Mouse (Mus musculus): ENCODE results near the gene Dip2c. TPM values are rescaled to one million over a fixed set of nuclear protein-coding genes. Genes with fewer than 3 reads are reported as not detected.

The Dip2c gene
- polyA plus RNA-seq, 1 experiment, result 0.15 TPM

- Histone ChIP-seq H3K9me3 (peaks cover 4% of the 10 kb centered on the region; the same call in 1 of the 2 replicates), H3K4me1 (peaks cover 38% of the 10 kb centered on the region), H3K4me3 (replicated peaks) (no peak overlapping the region), H3K36me3 (replicated peaks; ENCODE audit: low read length) (peaks cover 3% of the 10 kb centered on the region), H3K27me3 (replicated peaks) (no peaks in the 10 kb centered on the region)
- TF ChIP-seq GATA1 (IDR thresholded peaks at IDR 0.05; ENCODE audit: borderline replicate concordance, low read length) (no peak), FLI1 (IDR thresholded peaks at IDR 0.05; ENCODE audit: low read length) (no peak)
Measured at GRCm38 (mm10) chr13:9430724-9431123, 154.4 kb downstream of the Dip2c start.

DNA sequence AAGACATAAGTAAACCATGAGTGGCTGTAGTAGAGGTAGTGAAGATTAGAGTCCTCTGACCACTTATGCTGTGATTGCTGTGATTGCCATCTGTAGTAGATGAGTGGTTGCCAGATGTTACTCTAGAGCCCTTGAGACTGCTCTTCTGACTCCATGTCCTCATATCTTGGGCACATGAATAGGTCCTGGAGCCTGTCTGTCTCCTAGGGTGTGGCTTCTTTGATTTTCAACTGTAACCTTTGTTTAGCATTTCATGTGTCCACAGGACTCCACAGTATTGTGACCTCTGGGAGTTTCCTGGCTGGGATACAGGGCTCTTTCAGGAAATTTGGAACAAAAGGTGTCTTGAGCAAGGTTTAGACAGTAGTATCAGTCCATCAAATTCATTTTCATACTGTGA lies 155.1 kb downstream of the Dip2c start:
- Histone ChIP-seq H3K4me1 (peaks cover 33% of the 10 kb centered on the region), H3K36me3 (replicated peaks; ENCODE audit: low read length) (peaks cover 3% of the 10 kb centered on the region), H3K9me3 (peaks cover 4% of the 10 kb centered on the region; the same call in 1 of the 2 replicates), H3K4me3 (replicated peaks) (no peak overlapping the region), H3K27me3 (replicated peaks) (no peaks in the 10 kb centered on the region)
- TF ChIP-seq FLI1 (IDR thresholded peaks at IDR 0.05; ENCODE audit: low read length) (no peak), GATA1 (IDR thresholded peaks at IDR 0.05; ENCODE audit: borderline replicate concordance, low read length) (no peak)

- Histone ChIP-seq H3K27me3 (replicated peaks) (no peaks in the 10 kb centered on the region), H3K4me1 (no peaks in the 10 kb centered on the region), H3K9me3 (no peaks in the 10 kb centered on the region), H3K4me3 (replicated peaks) (no peak overlapping the region), H3K36me3 (replicated peaks; ENCODE audit: low read length) (no peaks in the 10 kb centered on the region)
- no peak for TF ChIP-seq FLI1 (IDR thresholded peaks at IDR 0.05; ENCODE audit: low read length)
- no peak for TF ChIP-seq GATA1 (IDR thresholded peaks at IDR 0.05; ENCODE audit: borderline replicate concordance, low read length)
Measured at GRCm38 (mm10) chr13:9443066-9443465, 166.7 kb downstream of the Dip2c start.

GRCm38 (mm10) chr13:9445533-9446294 lies 169.4 kb downstream of the Dip2c start:
- TF ChIP-seq FLI1 (IDR thresholded peaks at IDR 0.05; ENCODE audit: low read length) (no peak), GATA1 (IDR thresholded peaks at IDR 0.05; ENCODE audit: borderline replicate concordance, low read length) (no peak)
- Histone ChIP-seq H3K9me3 (no peaks in the 10 kb centered on the region), H3K4me3 (replicated peaks) (no peak overlapping the region), H3K36me3 (replicated peaks; ENCODE audit: low read length) (no peaks in the 10 kb centered on the region), H3K4me1 (peaks cover 13% of the 10 kb centered on the region), H3K27me3 (replicated peaks) (no peaks in the 10 kb centered on the region)

DNA sequence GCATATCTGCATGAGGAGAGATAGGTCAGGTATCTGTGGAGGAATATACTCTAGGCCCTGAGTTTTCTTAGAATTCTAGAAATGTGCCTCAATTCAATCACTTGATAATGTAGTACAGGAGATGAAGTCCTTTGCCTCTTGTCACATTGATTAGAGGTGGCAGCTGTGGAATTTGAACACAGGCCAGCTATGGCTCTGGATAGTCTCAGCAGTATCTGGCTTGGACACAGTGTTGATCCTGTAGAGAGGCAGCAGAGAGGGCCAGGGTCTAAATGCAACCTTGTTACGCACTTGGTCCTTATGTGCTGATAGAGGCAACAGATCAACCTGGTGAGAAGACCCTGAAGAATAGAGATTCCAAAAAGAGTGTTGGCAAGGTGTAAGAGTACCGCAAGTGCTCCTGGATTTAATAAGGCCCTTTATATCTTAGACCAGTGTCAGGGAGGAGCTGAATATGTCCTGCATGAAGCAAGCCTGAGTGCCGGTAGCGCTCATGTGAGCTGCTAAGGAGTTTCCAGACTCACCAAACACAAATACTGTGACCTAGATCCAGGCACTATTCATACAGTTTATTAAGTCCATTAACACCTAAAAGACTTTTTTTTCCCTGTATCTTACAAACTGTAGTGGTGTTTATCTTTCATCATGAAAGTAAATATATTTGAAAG lies 170.3 kb downstream of the Dip2c start:
- H3K36me3 ChIP-seq (replicated peaks; ENCODE audit: low read length), result no peaks in the 10 kb centered on the region
- peaks cover 13% of the 10 kb centered on the region for H3K4me1 ChIP-seq
- no peak overlapping the region for H3K4me3 ChIP-seq (replicated peaks)
- TF ChIP-seq GATA1 (IDR thresholded peaks at IDR 0.05; ENCODE audit: borderline replicate concordance, low read length) (no peak), FLI1 (IDR thresholded peaks at IDR 0.05; ENCODE audit: low read length) (no peak)
- no peaks in the 10 kb centered on the region for H3K9me3 ChIP-seq
- H3K27me3 ChIP-seq (replicated peaks), result no peaks in the 10 kb centered on the region

- peaks cover 16% of the 10 kb centered on the region for H3K4me1 ChIP-seq
- H3K27me3 ChIP-seq (replicated peaks), result no peaks in the 10 kb centered on the region
- H3K36me3 ChIP-seq (replicated peaks; ENCODE audit: low read length), result no peaks in the 10 kb centered on the region
- no peaks in the 10 kb centered on the region for H3K9me3 ChIP-seq
- H3K4me3 ChIP-seq (replicated peaks), result no peak overlapping the region
- TF ChIP-seq GATA1 (IDR thresholded peaks at IDR 0.05; ENCODE audit: borderline replicate concordance, low read length), result no peak
- no peak for TF ChIP-seq FLI1 (IDR thresholded peaks at IDR 0.05; ENCODE audit: low read length)
Measured at GRCm38 (mm10) chr13:9450276-9450675, 173.9 kb downstream of the Dip2c start.

GRCm38 (mm10) chr13:9451952-9452351 lies 175.6 kb downstream of the Dip2c start:
- Histone ChIP-seq H3K27me3 (replicated peaks) (no peaks in the 10 kb centered on the region), H3K36me3 (replicated peaks; ENCODE audit: low read length) (no peaks in the 10 kb centered on the region), H3K9me3 (no peaks in the 10 kb centered on the region), H3K4me1 (peaks cover 16% of the 10 kb centered on the region), H3K4me3 (replicated peaks) (no peak overlapping the region)
- TF ChIP-seq FLI1 (IDR thresholded peaks at IDR 0.05; ENCODE audit: low read length) (no peak), GATA1 (IDR thresholded peaks at IDR 0.05; ENCODE audit: borderline replicate concordance, low read length) (no peak)

DNA sequence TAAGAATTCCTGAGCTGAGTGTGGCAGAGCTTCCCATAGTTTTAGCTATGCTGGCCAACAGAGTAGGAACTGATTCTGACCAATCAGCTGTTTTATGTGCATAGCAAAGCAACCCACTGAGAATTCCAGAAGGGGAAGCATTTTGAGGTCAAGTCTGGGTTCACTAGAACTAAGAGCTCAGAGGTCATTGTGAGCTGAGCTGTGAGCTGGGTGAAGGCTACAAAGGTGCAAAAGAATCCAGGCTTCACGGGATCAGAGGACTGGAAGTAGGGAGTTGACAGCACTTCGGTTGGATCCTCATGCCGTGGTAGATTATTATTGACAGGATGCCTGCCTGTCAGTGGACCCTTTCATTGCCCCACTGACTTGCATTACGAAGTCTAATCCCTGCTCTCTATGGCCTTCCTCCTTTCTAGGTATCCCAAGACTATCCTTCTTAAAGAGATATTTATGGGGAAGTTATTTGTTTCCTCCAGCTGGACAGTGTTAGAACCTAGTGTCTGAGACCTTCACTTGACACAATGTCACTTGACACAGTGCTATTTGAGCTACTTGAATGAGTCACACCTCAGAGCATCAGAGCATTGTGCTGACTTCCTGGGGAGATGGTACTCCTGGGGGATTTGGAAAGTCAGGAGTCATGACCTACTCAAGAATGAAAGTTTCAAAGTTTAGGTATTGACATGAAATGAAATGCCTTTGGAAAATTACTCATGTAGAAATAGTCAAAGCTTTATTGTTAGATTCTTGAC lies 178.3 kb downstream of the Dip2c start:
- Histone ChIP-seq H3K4me1 (peaks cover 11% of the 10 kb centered on the region), H3K9me3 (no peaks in the 10 kb centered on the region), H3K27me3 (replicated peaks) (no peaks in the 10 kb centered on the region), H3K36me3 (replicated peaks; ENCODE audit: low read length) (no peaks in the 10 kb centered on the region), H3K4me3 (replicated peaks) (no peak overlapping the region)
- TF ChIP-seq FLI1 (IDR thresholded peaks at IDR 0.05; ENCODE audit: low read length), result no peak
- no peak for TF ChIP-seq GATA1 (IDR thresholded peaks at IDR 0.05; ENCODE audit: borderline replicate concordance, low read length)

DNA sequence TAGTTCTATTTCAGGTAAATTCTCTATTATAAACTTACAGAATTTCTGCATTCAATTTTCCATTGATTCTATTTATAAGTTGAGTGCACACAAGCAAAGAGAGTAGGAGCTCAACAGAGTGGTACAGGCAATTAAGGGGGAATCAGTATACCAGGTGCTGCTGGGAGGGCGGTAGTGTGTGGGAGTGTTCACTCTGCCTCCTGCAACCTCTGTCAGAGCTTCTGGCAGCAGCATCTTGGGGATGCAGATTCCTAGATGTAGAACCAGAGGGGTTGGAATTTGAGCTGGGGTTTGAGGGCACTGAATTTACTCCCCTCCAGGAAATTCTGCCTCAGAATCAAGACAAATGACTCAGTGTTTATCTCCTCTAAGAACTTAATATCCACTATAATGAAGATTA lies 179.7 kb downstream of the Dip2c start:
- H3K4me3 ChIP-seq (replicated peaks), result no peak overlapping the region
- no peak for TF ChIP-seq FLI1 (IDR thresholded peaks at IDR 0.05; ENCODE audit: low read length)
- TF ChIP-seq GATA1 (IDR thresholded peaks at IDR 0.05; ENCODE audit: borderline replicate concordance, low read length), result no peak
- H3K4me1 ChIP-seq, result peaks cover 3% of the 10 kb centered on the region; the same call in 1 of the 2 replicates
- H3K9me3 ChIP-seq, result no peaks in the 10 kb centered on the region
- H3K27me3 ChIP-seq (replicated peaks), result no peaks in the 10 kb centered on the region
- H3K36me3 ChIP-seq (replicated peaks; ENCODE audit: low read length), result no peaks in the 10 kb centered on the region

All from megakaryocyte, embryonic 14.5 days (primary cell).